Comparison of ENCODE assay signal across 16 mouse cellular contexts in the genomic region with DNA sequence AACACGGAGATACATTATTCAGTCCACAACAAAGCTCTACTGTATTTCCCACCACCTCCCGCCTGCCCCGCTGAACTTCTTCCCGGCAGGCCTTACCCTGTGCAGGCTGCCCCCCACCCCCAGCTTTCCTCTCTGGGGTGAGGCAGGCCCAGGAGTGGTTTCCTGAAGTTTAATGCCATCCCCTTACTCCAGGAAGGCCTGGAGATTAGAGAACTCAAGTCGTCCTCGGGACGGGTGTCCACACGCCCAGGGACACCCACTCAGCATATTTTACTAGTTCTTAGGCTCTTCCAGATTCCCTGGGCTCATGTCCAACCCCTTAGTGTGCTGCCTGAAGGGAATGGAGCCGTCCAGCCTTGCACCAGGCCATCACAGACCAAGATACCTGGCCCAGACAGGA. TPM values are rescaled to one million over a fixed set of nuclear protein-coding genes. Genes with fewer than 3 reads are reported as not detected.
A peak's percentile ranks its signal among the peaks of the same experiment; 100 is the strongest.
DNase-seq lines count a peak whose midpoint lies in the region; ATAC-seq lines count a peak whose summit lies in the region.
"Had no signal": no experiment of that assay in that cellular context is flagged by ENCODE, and none has a peak within 500 bp of the region (broad histone marks: within the 10 kb centered on the region; RNA-seq: fewer than 3 reads in every experiment).

No protein-coding gene starts in this region.

- peak; percentile 78; the same call in 1 of the 2 replicates for ATAC-seq in forebrain, embryonic 16.5 days
- ATAC-seq in forebrain, embryonic 12.5 days (ENCODE audit: low FRiP score) = no peak
- ATAC-seq in hindbrain, embryonic 15.5 days (ENCODE audit: low FRiP score, low read depth) = 0 out of 2 replicates have a peak, but pooled peaks have one; percentile 45
- peak; percentile 86 for ATAC-seq in hindbrain, embryonic 16.5 days
- ATAC-seq: midbrain, embryonic 15.5 days had no signal

- peaks cover 24% of the 10 kb centered on the region for H3K4me1 ChIP-seq in forebrain, embryonic 16.5 days (replicated peaks; ENCODE audit: control insufficient read depth, insufficient read depth, low read length)
- peaks cover 8% of the 10 kb centered on the region for H3K4me1 ChIP-seq in forebrain, embryonic 12.5 days
- H3K4me1 ChIP-seq in hindbrain, embryonic 15.5 days (replicated peaks) = peaks cover 11% of the 10 kb centered on the region
- peaks cover 24% of the 10 kb centered on the region for H3K4me1 ChIP-seq in hindbrain, embryonic 10.5 days (replicated peaks)
- peaks cover 3% of the 10 kb centered on the region; the same call in 1 of the 2 replicates for H3K4me1 ChIP-seq in hindbrain, embryonic 16.5 days (ENCODE audit: control insufficient read depth, insufficient read depth, low read depth, low read length)
- H3K4me1 ChIP-seq: midbrain, embryonic 15.5 days had no signal

- H3K4me2 ChIP-seq in forebrain, embryonic 16.5 days (ENCODE audit: low read length) = no peak overlapping the region
- H3K4me2 ChIP-seq in forebrain, embryonic 12.5 days = no peak overlapping the region
- no peak overlapping the region for H3K4me2 ChIP-seq in hindbrain, embryonic 15.5 days
- H3K4me2 ChIP-seq in hindbrain, embryonic 16.5 days (ENCODE audit: low read length) = no peak overlapping the region
- H3K4me2 ChIP-seq: kidney, embryonic 15.5 days; midbrain, embryonic 15.5 days; neural tube, embryonic 13.5 days had no signal

- no peak overlapping the region for H3K4me3 ChIP-seq in forebrain, embryonic 16.5 days (replicated peaks; ENCODE audit: low read length)
- H3K4me3 ChIP-seq in forebrain, embryonic 12.5 days (replicated peaks) = no peak overlapping the region
- H3K4me3 ChIP-seq in hindbrain, embryonic 15.5 days = no peak overlapping the region
- no peak overlapping the region for H3K4me3 ChIP-seq in hindbrain, embryonic 10.5 days
- no peak overlapping the region for H3K4me3 ChIP-seq in hindbrain, embryonic 16.5 days (ENCODE audit: low read length)
- H3K4me3 ChIP-seq: kidney, embryonic 15.5 days; layer of hippocampus, adult 2 months; midbrain, embryonic 15.5 days; neural tube, embryonic 13.5 days had no signal

- DNase-seq in hindbrain, embryonic 10.5 days (ENCODE audit: low spot score) = no peak
- DNase-seq in Muller cell, postnatal 12 days (ENCODE audit: inconsistent ontology term) = peak; percentile 52
- DNase-seq in kidney, adult 11 months = no peak
- no peak for DNase-seq in right cerebral cortex, postnatal 4 days
- DNase-seq: cerebellum, adult 11-12 months; gastrocnemius, postnatal 25 days; retina, postnatal 1 day had no signal

- no peaks in the 10 kb centered on the region for H3K9me3 ChIP-seq in forebrain, embryonic 16.5 days (ENCODE audit: control insufficient read depth, low read length)
- H3K9me3 ChIP-seq in forebrain, embryonic 12.5 days = no peaks in the 10 kb centered on the region
- no peaks in the 10 kb centered on the region for H3K9me3 ChIP-seq in hindbrain, embryonic 15.5 days
- H3K9me3 ChIP-seq in hindbrain, embryonic 10.5 days = no peaks in the 10 kb centered on the region
- no peaks in the 10 kb centered on the region for H3K9me3 ChIP-seq in hindbrain, embryonic 16.5 days (ENCODE audit: control insufficient read depth, low read length)
- H3K9me3 ChIP-seq: kidney, embryonic 15.5 days; midbrain, embryonic 15.5 days; neural tube, embryonic 13.5 days had no signal

- no peaks in the 10 kb centered on the region for H3K27me3 ChIP-seq in forebrain, embryonic 16.5 days (replicated peaks; ENCODE audit: control insufficient read depth, insufficient read depth, low read length)
- H3K27me3 ChIP-seq in forebrain, embryonic 12.5 days = 0 out of 2 replicates have a peak, but pooled peaks cover 4% of the 10 kb centered on the region
- H3K27me3 ChIP-seq in hindbrain, embryonic 15.5 days = no peaks in the 10 kb centered on the region
- H3K27me3 ChIP-seq in hindbrain, embryonic 10.5 days (ENCODE audit: insufficient read depth, poor library complexity, severe bottlenecking) = 0 out of 2 replicates have a peak, but pooled peaks cover 3% of the 10 kb centered on the region
- no peaks in the 10 kb centered on the region for H3K27me3 ChIP-seq in hindbrain, embryonic 16.5 days (replicated peaks; ENCODE audit: control insufficient read depth, insufficient read depth, low read length)
- H3K27me3 ChIP-seq: kidney, embryonic 15.5 days; midbrain, embryonic 15.5 days; neural tube, embryonic 13.5 days had no signal

- H3K27ac ChIP-seq in forebrain, embryonic 16.5 days (ENCODE audit: low read length) = no peak overlapping the region; the same call in 1 of the 2 replicates
- no peak overlapping the region for H3K27ac ChIP-seq in forebrain, embryonic 12.5 days
- H3K27ac ChIP-seq in hindbrain, embryonic 15.5 days (replicated peaks) = peak overlapping the region; percentile 53
- H3K27ac ChIP-seq in hindbrain, embryonic 10.5 days = no peak overlapping the region; the same call in 1 of the 2 replicates
- H3K27ac ChIP-seq in hindbrain, embryonic 16.5 days (ENCODE audit: low read depth, low read length) = peak overlapping the region; percentile 63
- H3K27ac ChIP-seq: kidney, embryonic 15.5 days; layer of hippocampus, adult 2 months; macrophage; midbrain, embryonic 15.5 days; neural tube, embryonic 13.5 days had no signal

- WGBS in forebrain, embryonic 16.5 days = 37% methylated on average over 9 of the region's 9 CpGs
- WGBS in forebrain, embryonic 12.5 days = 64% methylated on average over 9 of the region's 9 CpGs
- WGBS in hindbrain, embryonic 15.5 days = 49% methylated on average over 9 of the region's 9 CpGs
- 70% methylated on average over 9 of the region's 9 CpGs for WGBS in hindbrain, embryonic 10.5 days
- 49% methylated on average over 9 of the region's 9 CpGs for WGBS in hindbrain, embryonic 16.5 days

- H3K36me3 ChIP-seq in forebrain, embryonic 16.5 days (ENCODE audit: control insufficient read depth, insufficient read depth) = no peaks in the 10 kb centered on the region
- no peaks in the 10 kb centered on the region for H3K36me3 ChIP-seq in forebrain, embryonic 12.5 days (replicated peaks)
- no peaks in the 10 kb centered on the region for H3K36me3 ChIP-seq in hindbrain, embryonic 15.5 days
- H3K36me3 ChIP-seq in hindbrain, embryonic 10.5 days = no peaks in the 10 kb centered on the region
- no peaks in the 10 kb centered on the region for H3K36me3 ChIP-seq in hindbrain, embryonic 16.5 days (ENCODE audit: control insufficient read depth, insufficient read depth, low read length)
- H3K36me3 ChIP-seq: kidney, embryonic 15.5 days; midbrain, embryonic 15.5 days; neural tube, embryonic 13.5 days had no signal

- H3K9ac ChIP-seq in forebrain, embryonic 16.5 days (replicated peaks; ENCODE audit: low read depth, low read length) = no peak overlapping the region
- H3K9ac ChIP-seq in forebrain, embryonic 12.5 days = no peak overlapping the region
- H3K9ac ChIP-seq in hindbrain, embryonic 15.5 days = no peak overlapping the region
- H3K9ac ChIP-seq in hindbrain, embryonic 16.5 days (ENCODE audit: low read depth, low read length) = no peak overlapping the region
- H3K9ac ChIP-seq: kidney, embryonic 15.5 days; midbrain, embryonic 15.5 days; neural tube, embryonic 13.5 days had no signal

RNA-seq across cellular contexts. Expression of gene Eva1c, which starts 39.1 kb away (rescaled TPM):
- 5.9 and 7.2 TPM in 2 replicates for polyA plus RNA-seq in forebrain, embryonic 16.5 days (2015; fragmentation: Nextera tagmentation; extraction: Ambion mirVana)
- 2.6 and 3.6 TPM in 2 replicates for polyA plus RNA-seq in forebrain, embryonic 12.5 days (2016; fragmentation: Nextera tagmentation; extraction: Ambion mirVana)
- polyA plus RNA-seq in hindbrain, embryonic 15.5 days (2015; fragmentation: Nextera tagmentation; extraction: Ambion mirVana) = 2.8 and 4.5 TPM in 2 replicates
- polyA plus RNA-seq in hindbrain, embryonic 10.5 days (2016; fragmentation: Nextera tagmentation; extraction: Ambion mirVana) = 0.75 and 1.0 TPM in 2 replicates
- 4.4 and 4.8 TPM in 2 replicates for polyA plus RNA-seq in hindbrain, embryonic 16.5 days (2015; fragmentation: Nextera tagmentation; extraction: Ambion mirVana)
- polyA plus RNA-seq: macrophage had no signal

RNA-seq across cellular contexts. Expression of gene Urb1, which starts 55.4 kb away (rescaled TPM):
- polyA plus RNA-seq in forebrain, embryonic 16.5 days (2015; fragmentation: Nextera tagmentation; extraction: Ambion mirVana) = 9.7 and 11.7 TPM in 2 replicates
- 13.6 and 13.9 TPM in 2 replicates for polyA plus RNA-seq in forebrain, embryonic 12.5 days (2016; fragmentation: Nextera tagmentation; extraction: Ambion mirVana)
- polyA plus RNA-seq in hindbrain, embryonic 15.5 days (2015; fragmentation: Nextera tagmentation; extraction: Ambion mirVana) = 9.3 and 9.6 TPM in 2 replicates
- 10.2 and 10.8 TPM in 2 replicates for polyA plus RNA-seq in hindbrain, embryonic 10.5 days (2016; fragmentation: Nextera tagmentation; extraction: Ambion mirVana)
- polyA plus RNA-seq in hindbrain, embryonic 16.5 days (2015; fragmentation: Nextera tagmentation; extraction: Ambion mirVana) = 8.2 and 9.2 TPM in 2 replicates

Comparison
In these comparisons a context has a peak if more than half of its experiments do, and no peak if none do; other contexts are left out.
1. H3K27ac ChIP-seq: peak in hindbrain, embryonic 15.5 days (single experiment) and hindbrain, embryonic 16.5 days (single experiment); none in forebrain, embryonic 16.5 days (single experiment), forebrain, embryonic 12.5 days (single experiment) and hindbrain, embryonic 10.5 days (single experiment).